26 mouse cellular contexts compared by ENCODE assay signal in the genomic region with DNA sequence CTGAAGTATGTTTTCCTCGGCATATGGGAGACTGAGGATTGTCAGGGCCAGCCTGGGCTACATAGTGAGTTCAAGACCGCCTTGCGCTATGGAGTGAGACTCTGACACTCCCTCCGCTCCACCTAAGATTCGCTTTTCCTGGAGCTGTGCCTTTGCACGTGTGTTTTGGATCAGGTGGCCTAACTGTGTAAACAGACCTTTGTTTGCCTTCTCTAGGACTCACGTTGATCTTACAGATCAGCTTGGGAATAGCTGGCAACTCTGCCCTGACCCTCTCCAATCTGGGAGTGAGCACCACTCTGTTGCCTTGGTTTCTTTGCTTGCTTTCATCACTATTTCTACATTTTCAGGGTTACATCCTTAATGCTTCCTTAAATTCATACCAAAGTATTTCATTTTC.
DNase-seq lines count a peak whose midpoint lies in the region; ATAC-seq and TF ChIP-seq lines count a peak whose summit lies in the region.
"Had no signal": no experiment of that assay in that cellular context is flagged by ENCODE, and none has a peak within 500 bp of the region (broad histone marks: within the 10 kb centered on the region; RNA-seq: fewer than 3 reads in every experiment).

No protein-coding gene starts in this region.

- H3K27ac ChIP-seq in liver, adult 2 months (replicated peaks; ENCODE audit: insufficient read depth, low read depth, low read length), result no peak overlapping the region
- no peak overlapping the region for H3K27ac ChIP-seq in liver, embryonic 12.5 days
- H3K27ac ChIP-seq in liver, postnatal 0 days (ENCODE audit: low read depth), result no peak overlapping the region
- no peak overlapping the region for H3K27ac ChIP-seq in stomach, postnatal 0 days (replicated peaks)
- no peak overlapping the region for H3K27ac ChIP-seq in midbrain, embryonic 15.5 days
- H3K27ac ChIP-seq in kidney, embryonic 16.5 days (ENCODE audit: low read length), result no peak overlapping the region
- H3K27ac ChIP-seq: embryonic facial prominence, embryonic 10.5 days; embryonic facial prominence, embryonic 15.5 days; forebrain, embryonic 12.5 days; heart, embryonic 13.5 days; hindbrain, embryonic 15.5 days; kidney, embryonic 15.5 days; limb, embryonic 13.5 days; midbrain, embryonic 12.5 days; neural tube, embryonic 13.5 days had no signal

- no peak for TF ChIP-seq CTCF in liver, adult 2 months (IDR thresholded peaks at IDR 0.05; ENCODE audit: low read depth, low read length)
- TF ChIP-seq CTCF in liver, postnatal 0 days (IDR thresholded peaks at IDR 0.05; ENCODE audit: low read depth), result no peak
- no peak for TF ChIP-seq CTCF in stomach, postnatal 0 days (IDR thresholded peaks at IDR 0.05; ENCODE audit: low read depth)

- no peaks in the 10 kb centered on the region for H3K9me3 ChIP-seq in liver, embryonic 12.5 days (replicated peaks)
- no peaks in the 10 kb centered on the region for H3K9me3 ChIP-seq in liver, postnatal 0 days (ENCODE audit: low read length)
- no peaks in the 10 kb centered on the region for H3K9me3 ChIP-seq in stomach, postnatal 0 days (ENCODE audit: control insufficient read depth, low read length)
- no peaks in the 10 kb centered on the region for H3K9me3 ChIP-seq in midbrain, embryonic 15.5 days
- H3K9me3 ChIP-seq in kidney, embryonic 16.5 days (ENCODE audit: low read length), result no peaks in the 10 kb centered on the region
- H3K9me3 ChIP-seq: embryonic facial prominence, embryonic 10.5 days; embryonic facial prominence, embryonic 15.5 days; forebrain, embryonic 12.5 days; G1E; heart, embryonic 13.5 days; hindbrain, embryonic 15.5 days; kidney, embryonic 15.5 days; limb, embryonic 13.5 days; midbrain, embryonic 12.5 days; neural tube, embryonic 13.5 days had no signal

- H3K79me2 ChIP-seq in liver, adult 2 months (ENCODE audit: control insufficient read depth, insufficient read depth, low read length), result no peaks in the 10 kb centered on the region

- H3K4me3 ChIP-seq in liver, adult 2 months (ENCODE audit: insufficient read depth, low read depth, low read length), result no peak overlapping the region
- H3K4me3 ChIP-seq in liver, embryonic 12.5 days, result no peak overlapping the region
- no peak overlapping the region for H3K4me3 ChIP-seq in liver, postnatal 0 days (ENCODE audit: low read depth, low read length)
- no peak overlapping the region for H3K4me3 ChIP-seq in stomach, postnatal 0 days (ENCODE audit: low read depth, low read length)
- no peak overlapping the region for H3K4me3 ChIP-seq in midbrain, embryonic 15.5 days
- H3K4me3 ChIP-seq in kidney, embryonic 16.5 days (ENCODE audit: low read length), result no peak overlapping the region
- H3K4me3 ChIP-seq: embryonic facial prominence, embryonic 10.5 days; embryonic facial prominence, embryonic 15.5 days; forebrain, embryonic 12.5 days; heart, embryonic 13.5 days; hindbrain, embryonic 15.5 days; kidney, embryonic 15.5 days; limb, embryonic 13.5 days; megakaryocyte, embryonic 14.5 days; midbrain, embryonic 12.5 days; neural tube, embryonic 13.5 days had no signal

- no peak overlapping the region for H3K4me2 ChIP-seq in liver, embryonic 12.5 days
- no peak overlapping the region for H3K4me2 ChIP-seq in liver, postnatal 0 days (ENCODE audit: low read depth, low read length)
- no peak overlapping the region for H3K4me2 ChIP-seq in stomach, postnatal 0 days (replicated peaks; ENCODE audit: low read depth)
- H3K4me2 ChIP-seq in midbrain, embryonic 15.5 days, result no peak overlapping the region
- H3K4me2 ChIP-seq in kidney, embryonic 16.5 days (replicated peaks; ENCODE audit: low read depth, low read length), result no peak overlapping the region
- H3K4me2 ChIP-seq: embryonic facial prominence, embryonic 15.5 days; forebrain, embryonic 12.5 days; heart, embryonic 13.5 days; hindbrain, embryonic 15.5 days; kidney, embryonic 15.5 days; limb, embryonic 13.5 days; midbrain, embryonic 12.5 days; neural tube, embryonic 13.5 days had no signal

- H3K36me3 ChIP-seq in liver, adult 2 months (ENCODE audit: control insufficient read depth, insufficient read depth, low read length), result no peaks in the 10 kb centered on the region
- no peaks in the 10 kb centered on the region for H3K36me3 ChIP-seq in liver, embryonic 12.5 days
- H3K36me3 ChIP-seq in liver, postnatal 0 days (replicated peaks; ENCODE audit: insufficient read depth, low read length), result no peaks in the 10 kb centered on the region
- H3K36me3 ChIP-seq in stomach, postnatal 0 days (ENCODE audit: control insufficient read depth, insufficient read depth, low read length), result no peaks in the 10 kb centered on the region
- H3K36me3 ChIP-seq in midbrain, embryonic 15.5 days (replicated peaks), result no peaks in the 10 kb centered on the region
- H3K36me3 ChIP-seq in kidney, embryonic 16.5 days (ENCODE audit: insufficient read depth, low read length), result no peaks in the 10 kb centered on the region
- H3K36me3 ChIP-seq: embryonic facial prominence, embryonic 10.5 days; embryonic facial prominence, embryonic 15.5 days; forebrain, embryonic 12.5 days; G1E; heart, embryonic 13.5 days; hindbrain, embryonic 15.5 days; kidney, embryonic 15.5 days; limb, embryonic 13.5 days; midbrain, embryonic 12.5 days; neural tube, embryonic 13.5 days had no signal

- H3K4me1 ChIP-seq in liver, adult 2 months (ENCODE audit: control insufficient read depth, insufficient read depth, low read length), result no peaks in the 10 kb centered on the region
- H3K4me1 ChIP-seq in liver, embryonic 12.5 days, result no peaks in the 10 kb centered on the region
- peaks cover 2% of the 10 kb centered on the region; the same call in 1 of the 2 replicates for H3K4me1 ChIP-seq in liver, postnatal 0 days (ENCODE audit: insufficient read depth)
- no peaks in the 10 kb centered on the region for H3K4me1 ChIP-seq in stomach, postnatal 0 days (replicated peaks; ENCODE audit: control insufficient read depth, insufficient read depth)
- no peaks in the 10 kb centered on the region for H3K4me1 ChIP-seq in midbrain, embryonic 15.5 days
- no peaks in the 10 kb centered on the region for H3K4me1 ChIP-seq in kidney, embryonic 16.5 days (ENCODE audit: insufficient read depth, low read length)
- H3K4me1 ChIP-seq: embryonic facial prominence, embryonic 10.5 days; embryonic facial prominence, embryonic 15.5 days; heart, embryonic 13.5 days; kidney, embryonic 15.5 days; limb, embryonic 13.5 days; megakaryocyte, embryonic 14.5 days; midbrain, embryonic 12.5 days had no signal

- peak; percentile 69 for DNase-seq in liver, adult 2 months (ENCODE audit: extremely low read depth, low read depth, low spot score)
- DNase-seq in liver, postnatal 0 days, result peak; percentile 18
- peak; percentile 24 for DNase-seq in lung, postnatal 25 days (ENCODE audit: low spot score)
- DNase-seq in stomach, postnatal 0 days (ENCODE audit: low spot score), result peak; percentile 57
- DNase-seq: adrenal gland, adult 8-10 months; cerebellum, adult 8-10 months; cerebellum, postnatal 25 days; forebrain, postnatal 0 days; heart, postnatal 10 days; kidney, adult 18-20 months; kidney, postnatal 36 days had no signal

- no peak overlapping the region for H3K9ac ChIP-seq in liver, adult 2 months (ENCODE audit: low read depth, low read length)
- no peak overlapping the region for H3K9ac ChIP-seq in liver, embryonic 12.5 days
- H3K9ac ChIP-seq in liver, postnatal 0 days (replicated peaks), result no peak overlapping the region
- no peak overlapping the region for H3K9ac ChIP-seq in stomach, postnatal 0 days (ENCODE audit: low read length)
- no peak overlapping the region for H3K9ac ChIP-seq in midbrain, embryonic 15.5 days
- H3K9ac ChIP-seq in kidney, embryonic 16.5 days (replicated peaks; ENCODE audit: low read length), result no peak overlapping the region
- H3K9ac ChIP-seq: embryonic facial prominence, embryonic 15.5 days; forebrain, embryonic 12.5 days; forebrain, postnatal 0 days; heart, embryonic 13.5 days; hindbrain, embryonic 15.5 days; kidney, embryonic 15.5 days; limb, embryonic 13.5 days; midbrain, embryonic 12.5 days; neural tube, embryonic 13.5 days had no signal

- TF ChIP-seq EP300 in liver, postnatal 0 days (IDR thresholded peaks at IDR 0.05; ENCODE audit: low read depth), result no peak
- TF ChIP-seq EP300 in stomach, postnatal 0 days (optimal IDR thresholded peaks at IDR 0.05), result no peak

- WGBS in liver, adult 2 months, result 44% methylated on average over 7 of the region's 7 CpGs
- 66% methylated on average over 7 of the region's 7 CpGs for WGBS in liver, embryonic 12.5 days (ENCODE audit: insufficient replicate concordance)
- 58% methylated on average over 7 of the region's 7 CpGs for WGBS in liver, postnatal 0 days (ENCODE audit: insufficient replicate concordance)
- 60% methylated on average over 7 of the region's 7 CpGs for WGBS in stomach, postnatal 0 days
- WGBS in midbrain, embryonic 15.5 days, result 88% methylated on average over 7 of the region's 7 CpGs
- WGBS in kidney, embryonic 16.5 days, result 74% methylated on average over 7 of the region's 7 CpGs

- ATAC-seq in liver, embryonic 12.5 days, result no peak
- ATAC-seq in liver, postnatal 0 days, result peak; percentile 80
- peak; percentile 85 for ATAC-seq in stomach, postnatal 0 days (ENCODE audit: low FRiP score, low TSS enrichment)
- no peak for ATAC-seq in midbrain, embryonic 15.5 days (replicated peaks)
- ATAC-seq in kidney, embryonic 16.5 days (ENCODE audit: low FRiP score, low TSS enrichment), result no peak
- ATAC-seq: forebrain, postnatal 0 days; inflammation-experienced regulatory T-cells, adult 6 months had no signal

- H3K27me3 ChIP-seq in liver, adult 2 months (ENCODE audit: control insufficient read depth, insufficient read depth, low read length), result no peaks in the 10 kb centered on the region
- no peaks in the 10 kb centered on the region for H3K27me3 ChIP-seq in liver, embryonic 12.5 days (replicated peaks)
- H3K27me3 ChIP-seq in liver, postnatal 0 days (ENCODE audit: insufficient read depth, low read length), result no peaks in the 10 kb centered on the region
- no peaks in the 10 kb centered on the region for H3K27me3 ChIP-seq in stomach, postnatal 0 days (ENCODE audit: control insufficient read depth, insufficient read depth, low read length)
- no peaks in the 10 kb centered on the region for H3K27me3 ChIP-seq in midbrain, embryonic 15.5 days (replicated peaks)
- no peaks in the 10 kb centered on the region for H3K27me3 ChIP-seq in kidney, embryonic 16.5 days (ENCODE audit: insufficient read depth, low read length)
- H3K27me3 ChIP-seq: embryonic facial prominence, embryonic 15.5 days; forebrain, embryonic 12.5 days; heart, embryonic 13.5 days; hindbrain, embryonic 15.5 days; kidney, embryonic 15.5 days; limb, embryonic 13.5 days; midbrain, embryonic 12.5 days; neural tube, embryonic 13.5 days had no signal

- TF ChIP-seq POLR2A in liver, adult 2 months (IDR thresholded peaks at IDR 0.05; ENCODE audit: extremely low read depth, insufficient read depth, low read length), result no peak

Comparison
In these comparisons a context has a peak if more than half of its experiments do, and no peak if none do; other contexts are left out.
1. ATAC-seq: peak in liver, postnatal 0 days (single experiment) and stomach, postnatal 0 days (single experiment); none in liver, embryonic 12.5 days (single experiment), midbrain, embryonic 15.5 days (single experiment) and kidney, embryonic 16.5 days (single experiment).
2. DNase-seq: peak in every context shown above with its lines; median percentile 69 in liver, adult 2 months; 57 in stomach, postnatal 0 days; 24 in lung, postnatal 25 days; 18 in liver, postnatal 0 days.